Mouse (Mus musculus) forebrain, embryonic 13.5 days (tissue): ENCODE data around the gene Akap11. TPM values are rescaled to one million over a fixed set of nuclear protein-coding genes. Genes with fewer than 3 reads are reported as not detected.

Experiments
- ATAC-seq: fragments of 200-750 bp; cut with Nextera tagmentation; 2 replicates; pipeline ENCODE4 v1.8.0; 2017
- H3K27ac ChIP-seq: fragments of 300-500 bp; sonication (generic); 2 replicates; pipeline ENCODE4 v1.5.1; 2015; ENCODE audit warnings: inconsistent platforms, mild to moderate bottlenecking, moderate library complexity
- H3K27me3 ChIP-seq: fragments of 300-500 bp; sonication (generic); 2 replicates; pipeline ENCODE4 v1.6.1; 2015; ENCODE audit warnings: mild to moderate bottlenecking, inconsistent platforms
- H3K36me3 ChIP-seq: fragments of 300-500 bp; sonication (generic); 2 replicates; pipeline ENCODE4 v1.6.1; 2015; ENCODE audit warnings: mild to moderate bottlenecking, inconsistent platforms; ENCODE audit not compliant: poor library complexity, severe bottlenecking
- H3K4me1 ChIP-seq: fragments of 300-500 bp; sonication (generic); 2 replicates; pipeline ENCODE4 v1.6.1; 2015; ENCODE audit warnings: inconsistent platforms
- H3K4me2 ChIP-seq: fragments of 300-500 bp; sonication (generic); 2 replicates; pipeline ENCODE4 v1.6.1; 2015; ENCODE audit warnings: inconsistent platforms, mild to moderate bottlenecking, moderate library complexity
- H3K4me3 ChIP-seq: fragments of 300-500 bp; sonication (generic); 2 replicates; pipeline ENCODE4 v1.5.1; 2015; ENCODE audit warnings: mild to moderate bottlenecking, inconsistent platforms
- H3K9ac ChIP-seq: fragments of 300-500 bp; sonication (generic); 2 replicates; pipeline ENCODE4 v1.6.1; 2015; ENCODE audit warnings: mild to moderate bottlenecking, inconsistent platforms
- H3K9me3 ChIP-seq: fragments of 300-500 bp; sonication (generic); replicated peaks from 2 replicates; pipeline ENCODE4 v1.6.1; 2016; ENCODE audit warnings: inconsistent platforms
- WGBS: fragments of 180-500 bp; shearing (Covaris S2); methylation state at CpG from one replicate; pipeline ENCODE4 v1.1.7; 2015; 5-methylcytosine and 5-hydroxymethylcytosine counted together
- polyA plus RNA-seq: library from polyadenylated mRNA; unstranded; fragments of >200 nt; fragmentation: Nextera tagmentation; extraction: Ambion mirVana; gene quantifications from 2 replicates; pipeline ENCODE4 v1.2.1, GENCODE M21; 2015

Akap11 gene
- polyA plus RNA-seq, 1 experiment from 2014 or later: 30.2 TPM

- Histone ChIP-seq H3K4me1 (no peaks in the 10 kb centered on the region), H3K36me3 (no peaks in the 10 kb centered on the region), H3K4me3 (no peak overlapping the region), H3K9ac (no peak overlapping the region), H3K9me3 (no peaks in the 10 kb centered on the region), H3K27ac (no peak overlapping the region), H3K27me3 (no peaks in the 10 kb centered on the region), H3K4me2 (no peak overlapping the region)
- ATAC-seq: no peak
- 81% methylated on average over 6 of the region's 6 CpGs for whole genome bisulfite sequencing
Observed at GRCm38 (mm10) chr14:78548807-78549206, 12.2 kb upstream of the Akap11 start.

GRCm38 (mm10) chr14:78541319-78541718 is 4.7 kb upstream of the Akap11 start:
- Histone ChIP-seq H3K36me3 (no peaks in the 10 kb centered on the region), H3K9me3 (no peaks in the 10 kb centered on the region), H3K4me3 (no peak overlapping the region), H3K27ac (no peak overlapping the region), H3K9ac (no peak overlapping the region), H3K4me2 (no peak overlapping the region), H3K4me1 (peaks cover 8% of the 10 kb centered on the region), H3K27me3 (no peaks in the 10 kb centered on the region)
- 86% methylated on average over 3 of the region's 3 CpGs for WGBS
- ATAC-seq: no peak

- H3K9me3 ChIP-seq: no peaks in the 10 kb centered on the region
- no peaks in the 10 kb centered on the region for H3K36me3 ChIP-seq
- peaks cover 18% of the 10 kb centered on the region for H3K4me1 ChIP-seq
- WGBS: 90% methylated on average over 1 of the region's 1 CpGs
- no peak overlapping the region for H3K4me2 ChIP-seq
- no peak overlapping the region for H3K9ac ChIP-seq
- no peaks in the 10 kb centered on the region for H3K27me3 ChIP-seq
- no peak overlapping the region for H3K27ac ChIP-seq
- no peak overlapping the region for H3K4me3 ChIP-seq
- no peak for ATAC-seq
Observed at GRCm38 (mm10) chr14:78539821-78540220, 3.2 kb upstream of the Akap11 start.

- Histone ChIP-seq H3K4me3 (no peak overlapping the region), H3K9ac (no peak overlapping the region), H3K36me3 (no peaks in the 10 kb centered on the region), H3K9me3 (no peaks in the 10 kb centered on the region), H3K4me2 (no peak overlapping the region), H3K27me3 (no peaks in the 10 kb centered on the region), H3K27ac (no peak overlapping the region), H3K4me1 (peaks cover 27% of the 10 kb centered on the region)
- no peak for ATAC-seq
- 52% methylated on average over 5 of the region's 5 CpGs for WGBS
Observed at GRCm38 (mm10) chr14:78538572-78539320, 2.1 kb upstream of the Akap11 start.

- Histone ChIP-seq H3K4me1 (peaks cover 30% of the 10 kb centered on the region), H3K27me3 (no peaks in the 10 kb centered on the region), H3K36me3 (no peaks in the 10 kb centered on the region), H3K4me3 (peak overlapping the region; percentile 93), H3K4me2 (peak overlapping the region; percentile 71), H3K27ac (peak overlapping the region; percentile 90), H3K9me3 (no peaks in the 10 kb centered on the region), H3K9ac (no peak overlapping the region)
- no peak for ATAC-seq
- WGBS: 22% methylated on average over 6 of the region's 6 CpGs
Observed at GRCm38 (mm10) chr14:78537551-78537950, 943 bp upstream of the Akap11 start.

- Histone ChIP-seq H3K4me2 (peak overlapping the region; percentile 71), H3K9ac (peak overlapping the region; percentile 97), H3K4me3 (peak overlapping the region; percentile 93), H3K27me3 (no peaks in the 10 kb centered on the region), H3K27ac (peak overlapping the region; percentile 90; the same call in 1 of the 2 replicates), H3K4me1 (peaks cover 35% of the 10 kb centered on the region), H3K36me3 (no peaks in the 10 kb centered on the region), H3K9me3 (no peaks in the 10 kb centered on the region)
- ATAC-seq: no peak
- 31% methylated on average over 2 of the region's 2 CpGs for WGBS
Observed at GRCm38 (mm10) chr14:78535366-78535765, 1.2 kb downstream of the Akap11 start.

GRCm38 (mm10) chr14:78534651-78535050 is 2.0 kb downstream of the Akap11 start:
- Histone ChIP-seq H3K9ac (no peak overlapping the region), H3K4me1 (peaks cover 41% of the 10 kb centered on the region), H3K4me3 (no peak overlapping the region), H3K9me3 (no peaks in the 10 kb centered on the region), H3K36me3 (no peaks in the 10 kb centered on the region), H3K27me3 (no peaks in the 10 kb centered on the region), H3K4me2 (peak overlapping the region; percentile 71), H3K27ac (no peak overlapping the region)
- 85% methylated on average over 5 of the region's 5 CpGs for WGBS
- ATAC-seq: no peak

GRCm38 (mm10) chr14:78533701-78534100 is 2.9 kb downstream of the Akap11 start:
- no peak overlapping the region for H3K27ac ChIP-seq
- no peak overlapping the region for H3K4me3 ChIP-seq
- no peaks in the 10 kb centered on the region for H3K36me3 ChIP-seq
- ATAC-seq: no peak
- no peak overlapping the region for H3K4me2 ChIP-seq
- no peaks in the 10 kb centered on the region for H3K27me3 ChIP-seq
- peaks cover 42% of the 10 kb centered on the region for H3K4me1 ChIP-seq
- H3K9ac ChIP-seq: no peak overlapping the region
- 91% methylated on average over 3 of the region's 3 CpGs for WGBS
- no peaks in the 10 kb centered on the region for H3K9me3 ChIP-seq

GRCm38 (mm10) chr14:78532345-78532744 is 4.3 kb downstream of the Akap11 start:
- no peak for ATAC-seq
- peaks cover 40% of the 10 kb centered on the region for H3K4me1 ChIP-seq
- no peak overlapping the region for H3K27ac ChIP-seq
- H3K9me3 ChIP-seq: no peaks in the 10 kb centered on the region
- H3K9ac ChIP-seq: no peak overlapping the region
- H3K4me3 ChIP-seq: no peak overlapping the region
- no peaks in the 10 kb centered on the region for H3K27me3 ChIP-seq
- H3K4me2 ChIP-seq: no peak overlapping the region
- 97% methylated on average over 6 of the region's 6 CpGs for WGBS
- no peaks in the 10 kb centered on the region for H3K36me3 ChIP-seq

- ATAC-seq: no peak
- WGBS: 86% methylated on average over 3 of the region's 3 CpGs
Observed at GRCm38 (mm10) chr14:78530256-78530655, 6.4 kb downstream of the Akap11 start.

GRCm38 (mm10) chr14:78528461-78529425 is 7.9 kb downstream of the Akap11 start:
- WGBS: 90% methylated on average over 8 of the region's 8 CpGs
- Histone ChIP-seq H3K9me3 (no peaks in the 10 kb centered on the region), H3K4me1 (peaks cover 18% of the 10 kb centered on the region), H3K4me3 (no peak overlapping the region), H3K4me2 (no peak overlapping the region), H3K27ac (no peak overlapping the region), H3K9ac (no peak overlapping the region), H3K27me3 (no peaks in the 10 kb centered on the region), H3K36me3 (no peaks in the 10 kb centered on the region)
- no peak for ATAC-seq

More at GRCm38 (mm10) chr14:78530256-78530655, 6.4 kb downstream of the Akap11 start:
- peaks cover 30% of the 10 kb centered on the region for H3K4me1 ChIP-seq
- H3K4me2 ChIP-seq: no peak overlapping the region
- no peaks in the 10 kb centered on the region for H3K36me3 ChIP-seq
- no peak overlapping the region for H3K4me3 ChIP-seq
- no peak overlapping the region for H3K9ac ChIP-seq
- H3K9me3 ChIP-seq: no peaks in the 10 kb centered on the region
- no peak overlapping the region for H3K27ac ChIP-seq
- no peaks in the 10 kb centered on the region for H3K27me3 ChIP-seq

- Histone ChIP-seq H3K4me1 (peaks cover 14% of the 10 kb centered on the region), H3K4me2 (no peak overlapping the region), H3K4me3 (no peak overlapping the region), H3K36me3 (0 out of 2 replicates have a peak, but pooled peaks cover under 1% of the 10 kb centered on the region), H3K9me3 (no peaks in the 10 kb centered on the region), H3K27me3 (no peaks in the 10 kb centered on the region), H3K27ac (no peak overlapping the region), H3K9ac (no peak overlapping the region)
- WGBS: 83% methylated on average over 6 of the region's 6 CpGs
- no peak for ATAC-seq
Observed at GRCm38 (mm10) chr14:78526907-78527306, 9.7 kb downstream of the Akap11 start.
